Mouse (Mus musculus) cerebellum, adult 2 months (tissue): Measurements from ENCODE around the gene Agbl4. TPM values are rescaled to one million over a fixed set of nuclear protein-coding genes. Genes with fewer than 3 reads are reported as not detected.

Experiments
- DNase-seq, 2 experiments: peaks; one replicate each; pipeline ENCODE4 v3.0.0; 2021
- H3K27ac ChIP-seq: fragments of 200-500 bp; 2 replicates; pipeline ENCODE4 v1.5.1; 2012; ENCODE audit warnings: low read length, control low read depth, inconsistent platforms; ENCODE audit not compliant: insufficient read depth
- H3K27me3 ChIP-seq: fragments of 200-500 bp; 2 replicates; pipeline ENCODE4 v1.6.1; 2012; ENCODE audit warnings: inconsistent platforms, mild to moderate bottlenecking, low read length, moderate library complexity; ENCODE audit not compliant: control insufficient read depth, insufficient read depth
- H3K4me1 ChIP-seq: fragments of 200-500 bp; 2 replicates; pipeline ENCODE4 v1.6.1; 2011; ENCODE audit warnings: low read length; ENCODE audit not compliant: control insufficient read depth, insufficient read depth
- H3K4me3 ChIP-seq: fragments of 200-500 bp; replicated peaks from 2 replicates; pipeline ENCODE3; 2011; ENCODE audit warnings: mild to moderate bottlenecking, low read depth, low read length, control low read depth; ENCODE audit not compliant: insufficient read depth
- CTCF ChIP-seq: fragments of 200-500 bp; IDR thresholded peaks from 2 replicates; pipeline ENCODE4 v1.5.1; 2011; ENCODE audit warnings: low read depth, mild to moderate bottlenecking, control low read depth, low read length, moderate library complexity, borderline replicate concordance; ENCODE audit not compliant: insufficient read depth
- POLR2A ChIP-seq: fragments of 200-500 bp; IDR thresholded peaks from 2 replicates; pipeline ENCODE4 v1.6.1; 2011; ENCODE audit warnings: low read length, control low read depth, borderline replicate concordance; ENCODE audit not compliant: insufficient read depth
- WGBS: fragments of 180-500 bp; shearing (Covaris S2); methylation state at CpG from one replicate; pipeline ENCODE4 v1.1.7; 2018; 5-methylcytosine and 5-hydroxymethylcytosine counted together
- polyA plus RNA-seq: library from polyadenylated mRNA; depleted of rRNA; stranded (reverse); fragments of >200 nt; gene quantifications from 2 replicates; pipeline ENCODE4 v1.2.3, GENCODE M21; 2012

Agbl4 gene
- polyA plus RNA-seq, 1 experiment: 4.8 TPM

GRCm38 (mm10) chr4:111520006-111520405 is 1122.5 kb downstream of the Agbl4 start:
- DNase-seq: no peak
- Histone ChIP-seq H3K4me3 (no peak overlapping the region), H3K27ac (no peak overlapping the region), H3K4me1 (no peaks in the 10 kb centered on the region), H3K27me3 (no peaks in the 10 kb centered on the region)
- 92% methylated on average over 2 of the region's 2 CpGs for WGBS
- no peak for TF ChIP-seq CTCF
- no peak for TF ChIP-seq POLR2A

DNA sequence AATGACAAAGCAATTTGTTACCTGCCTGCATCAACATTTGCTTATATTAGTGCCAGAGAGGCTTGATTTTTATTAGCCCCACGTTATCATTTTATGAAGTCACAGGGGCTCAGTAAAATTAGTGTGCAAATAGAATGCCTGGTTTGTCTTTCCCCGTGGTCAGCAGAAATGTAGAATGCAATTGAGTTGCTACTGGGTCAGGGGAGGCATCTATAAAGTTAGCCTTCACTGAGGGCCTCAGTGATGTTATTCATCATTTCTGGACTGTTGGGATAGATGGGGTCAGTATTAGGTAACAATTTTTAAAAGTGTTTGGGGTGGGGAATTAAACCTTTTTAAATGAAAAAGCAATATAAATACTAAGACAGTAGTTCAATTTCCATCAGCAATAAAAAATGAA is 1125.5 kb downstream of the Agbl4 start:
- TF ChIP-seq CTCF: no peak
- no peak for TF ChIP-seq POLR2A

GRCm38 (mm10) chr4:111528961-111529360 is 1131.5 kb downstream of the Agbl4 start:
- H3K27me3 ChIP-seq: no peaks in the 10 kb centered on the region
- DNase-seq: no peak
- no peak overlapping the region for H3K4me3 ChIP-seq
- no peak overlapping the region for H3K27ac ChIP-seq
- 78% methylated on average over 6 of the region's 6 CpGs for WGBS
- H3K4me1 ChIP-seq: no peaks in the 10 kb centered on the region
- no peak for TF ChIP-seq POLR2A
- TF ChIP-seq CTCF: no peak

More for the DNA sequence above, 1125.5 kb downstream of the Agbl4 start:
- DNase-seq: no peak
- Histone ChIP-seq H3K4me3 (no peak overlapping the region), H3K27ac (no peak overlapping the region), H3K4me1 (no peaks in the 10 kb centered on the region), H3K27me3 (no peaks in the 10 kb centered on the region)
- 64% methylated on average over 2 of the region's 2 CpGs for WGBS

DNA sequence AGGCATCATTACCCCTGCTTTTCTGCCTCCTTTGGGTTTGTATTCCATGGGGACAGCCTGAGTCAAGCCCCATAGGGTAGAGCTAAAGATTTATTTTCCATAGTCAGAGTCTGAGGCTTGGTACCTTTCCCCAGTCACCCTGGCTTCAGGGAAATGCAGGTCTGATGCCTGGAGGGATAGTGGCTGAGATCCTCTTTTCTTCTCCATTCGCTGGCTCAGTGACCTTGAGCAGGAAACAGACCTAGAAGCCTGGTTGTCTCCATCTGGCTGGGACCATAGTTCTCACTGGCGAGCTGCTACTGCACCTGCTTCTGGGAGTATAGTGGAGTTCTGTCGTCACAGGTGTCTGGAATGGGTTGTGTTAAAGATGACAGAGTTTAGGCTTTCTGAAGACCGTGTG is 1132.5 kb downstream of the Agbl4 start:
- Histone ChIP-seq H3K27ac (no peak overlapping the region), H3K4me3 (no peak overlapping the region), H3K27me3 (no peaks in the 10 kb centered on the region), H3K4me1 (no peaks in the 10 kb centered on the region)
- WGBS: 33% methylated on average over 4 of the region's 4 CpGs
- TF ChIP-seq CTCF (no peak), POLR2A (no peak)
- no peak for DNase-seq

DNA sequence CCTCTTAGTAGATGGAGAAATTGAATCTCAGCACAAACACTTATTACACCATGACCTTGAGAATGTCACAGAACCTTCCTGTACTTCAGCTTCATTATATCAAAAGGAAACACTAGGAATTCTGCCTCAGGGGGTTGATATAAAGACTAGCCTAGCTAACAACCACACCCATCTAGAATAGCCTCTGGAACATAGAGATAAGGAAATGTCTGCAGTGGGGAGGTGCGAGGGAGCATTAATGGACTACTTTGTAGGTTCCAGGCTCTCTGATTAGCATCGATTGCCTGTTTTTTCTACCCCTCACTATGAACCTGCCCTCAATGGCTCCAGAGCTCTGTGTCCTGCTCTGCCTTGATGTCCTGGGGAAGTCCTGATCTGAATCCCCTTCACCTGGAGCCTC is 1133.1 kb downstream of the Agbl4 start:
- Histone ChIP-seq H3K4me3 (no peak overlapping the region), H3K27me3 (no peaks in the 10 kb centered on the region), H3K27ac (no peak overlapping the region), H3K4me1 (no peaks in the 10 kb centered on the region)
- WGBS: 91% methylated on average over 2 of the region's 2 CpGs
- TF ChIP-seq POLR2A: no peak
- TF ChIP-seq CTCF: no peak
- no peak for DNase-seq

- 88% methylated on average over 2 of the region's 2 CpGs for WGBS
- no peaks in the 10 kb centered on the region for H3K4me1 ChIP-seq
- H3K27ac ChIP-seq: no peak overlapping the region
- TF ChIP-seq CTCF (no peak), POLR2A (no peak)
- H3K27me3 ChIP-seq: no peaks in the 10 kb centered on the region; the same call in 1 of the 2 replicates
- DNase-seq: no peak
- H3K4me3 ChIP-seq: no peak overlapping the region
Observed at GRCm38 (mm10) chr4:111544684-111545083, 1147.2 kb downstream of the Agbl4 start.

DNA sequence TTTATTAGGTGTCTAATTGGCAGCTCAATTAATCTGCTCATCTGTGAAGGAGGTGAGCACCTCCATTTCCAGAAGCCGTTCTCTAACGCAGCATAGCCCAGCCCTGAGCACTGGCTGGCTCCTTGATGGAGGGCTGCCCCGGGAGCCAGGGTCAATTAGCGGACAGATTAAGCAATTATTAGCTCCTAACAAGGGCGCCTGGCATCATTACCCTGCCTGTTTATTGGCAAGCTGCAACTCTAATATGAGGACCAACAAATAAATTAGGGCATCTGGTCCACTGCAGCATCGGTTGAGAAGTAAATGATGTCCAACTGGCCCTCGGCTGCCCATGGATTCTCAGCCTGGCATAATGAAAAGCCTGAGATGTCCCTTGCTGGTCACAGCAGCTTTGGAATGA is 1148.5 kb downstream of the Agbl4 start:
- Histone ChIP-seq H3K4me3 (no peak overlapping the region), H3K27ac (no peak overlapping the region), H3K4me1 (no peaks in the 10 kb centered on the region), H3K27me3 (no peaks in the 10 kb centered on the region; the same call in 1 of the 2 replicates)
- DNase-seq: no peak
- no peak for TF ChIP-seq POLR2A
- TF ChIP-seq CTCF: no peak
- WGBS: 15% methylated on average over 7 of the region's 7 CpGs

GRCm38 (mm10) chr4:111555426-111555825 is 1158.0 kb downstream of the Agbl4 start:
- H3K4me1 ChIP-seq: no peaks in the 10 kb centered on the region
- H3K27ac ChIP-seq: no peak overlapping the region
- no peak for TF ChIP-seq CTCF
- no peak for TF ChIP-seq POLR2A
- 12% methylated on average over 2 of the region's 2 CpGs for WGBS
- H3K4me3 ChIP-seq: no peak overlapping the region
- DNase-seq: peak in 1 of 2 experiments; percentile 8
- no peaks in the 10 kb centered on the region; the same call in 1 of the 2 replicates for H3K27me3 ChIP-seq
